Mouse (Mus musculus) hematopoietic stem cell, adult 5-6 weeks (primary cell): ENCODE results near the gene Mrpl37. TPM values are rescaled to one million over a fixed set of nuclear protein-coding genes. Genes with fewer than 3 reads are reported as not detected.
"Not testable (repeated sequence)": the region's sequence is repeated elsewhere in the genome, so short reads cannot be mapped to it uniquely, and the experiment has no call there.

Experiments
- ATAC-seq, 2 experiments: fragments of 125-278 bp in 1 of 2; replicated peaks in 1 of 2; 2 replicates each; pipeline ENCODE4 v1.8.0; 2016 to 2017; ENCODE audit warnings: inconsistent platforms in 2 of 2, mild to moderate bottlenecking in 2 of 2, moderate number of reproducible peaks in 2 of 2, low read depth in 1 of 2, moderate TSS enrichment in 1 of 2; ENCODE audit not compliant: low FRiP score in 2 of 2, poor library complexity in 2 of 2, severe bottlenecking in 2 of 2, insufficient read depth in 1 of 2, low TSS enrichment in 1 of 2
- total RNA-seq: library from RNA; stranded (forward); fragments of 172-1452, 232-1000 nt; gene quantifications from 2 replicates; pipeline ENCODE4 v1.2.3, GENCODE M21; 2017

The Mrpl37 gene
- total RNA-seq: 36.6 and 39.7 TPM in 2 replicates

- ATAC-seq: peak; percentile 96 to 99
Measured at GRCm38 (mm10) chr4:107066252-107067124, at the start of gene Mrpl37, which contains the start of gene Cyb5rl. Gene Mrpl37 (minus strand): TSS chr4:107066868. Gene Cyb5rl (plus strand): TSS chr4:107066988.

GRCm38 (mm10) chr4:107114278-107114677, 47.6 kb upstream of the Mrpl37 start:
- ATAC-seq: no peak

- ATAC-seq: not testable (repeated sequence)
Measured at GRCm38 (mm10) chr4:107109181-107109580, 42.5 kb upstream of the Mrpl37 start.

GRCm38 (mm10) chr4:107108291-107108731, 41.6 kb upstream of the Mrpl37 start:
- no peak for ATAC-seq

- ATAC-seq: no peak
Measured at GRCm38 (mm10) chr4:107106777-107107176, 40.1 kb upstream of the Mrpl37 start.

GRCm38 (mm10) chr4:107102220-107102619, 35.6 kb upstream of the Mrpl37 start:
- no peak for ATAC-seq

- no peak for ATAC-seq
Measured at GRCm38 (mm10) chr4:107098791-107099525, 32.3 kb upstream of the Mrpl37 start.

- ATAC-seq: no peak
Measured at GRCm38 (mm10) chr4:107098375-107098774, 31.7 kb upstream of the Mrpl37 start.

- no peak for ATAC-seq
Measured at GRCm38 (mm10) chr4:107097871-107098270, 31.2 kb upstream of the Mrpl37 start.

- no peak for ATAC-seq
Measured at GRCm38 (mm10) chr4:107096841-107097373, 30.2 kb upstream of the Mrpl37 start, which contains the start of gene Cdcp2. Gene Cdcp2 (plus strand): TSS chr4:107096891.

- peak; percentile 77 to 84 for ATAC-seq
Measured at GRCm38 (mm10) chr4:107096043-107096442, 29.4 kb upstream of the Mrpl37 start.

GRCm38 (mm10) chr4:107094484-107095187, 28.0 kb upstream of the Mrpl37 start:
- ATAC-seq: no peak

GRCm38 (mm10) chr4:107091696-107092095, 25.0 kb upstream of the Mrpl37 start:
- ATAC-seq: no peak

- no peak for ATAC-seq
Measured at GRCm38 (mm10) chr4:107084858-107085257, 18.2 kb upstream of the Mrpl37 start.

GRCm38 (mm10) chr4:107084343-107084742, 17.7 kb upstream of the Mrpl37 start:
- ATAC-seq: no peak; a peak in 1 of 4 replicates

- no peak for ATAC-seq
Measured at GRCm38 (mm10) chr4:107083126-107083525, 16.5 kb upstream of the Mrpl37 start.

GRCm38 (mm10) chr4:107082185-107082584, 15.5 kb upstream of the Mrpl37 start:
- no peak for ATAC-seq
